ENCODE assay signal across 8 mouse cellular contexts in genomic region chr10:115383644-115384220, GRCm38 (mm10). TPM values are rescaled to one million over a fixed set of nuclear protein-coding genes. Genes with fewer than 3 reads are reported as not detected.
DNase-seq lines count a peak whose midpoint lies in the region; ATAC-seq and TF ChIP-seq lines count a peak whose summit lies in the region.

No protein-coding gene starts in this region.

- intact Hi-C loops in gastrocnemius, postnatal 14 days (cut with DNase I; ENCODE audit: low total_unique reads) = loop anchor here (10.0 kb wide), 1 partner anchor 59 kb away; no protein-coding TSS in a partner anchor

- no peaks in the 10 kb centered on the region for H3K9me3 ChIP-seq in hindbrain, embryonic 13.5 days
- H3K9me3 ChIP-seq in midbrain, embryonic 13.5 days = no peaks in the 10 kb centered on the region

- no peaks in the 10 kb centered on the region for H3K27me3 ChIP-seq in hindbrain, embryonic 13.5 days
- H3K27me3 ChIP-seq in midbrain, embryonic 13.5 days = no peaks in the 10 kb centered on the region

- H3K4me3 ChIP-seq in layer of hippocampus, adult 2 months = peak overlapping the region; percentile 85
- peak overlapping the region; percentile 92 for H3K4me3 ChIP-seq in hindbrain, embryonic 13.5 days
- H3K4me3 ChIP-seq in midbrain, embryonic 13.5 days (replicated peaks) = peak overlapping the region; percentile 78

- H3K27ac ChIP-seq in layer of hippocampus, adult 2 months = peak overlapping the region; percentile 97
- H3K27ac ChIP-seq in hindbrain, embryonic 13.5 days = peak overlapping the region; percentile 98
- H3K27ac ChIP-seq in midbrain, embryonic 13.5 days = peak overlapping the region; percentile 99

- H3K36me3 ChIP-seq in hindbrain, embryonic 13.5 days = no peaks in the 10 kb centered on the region
- H3K36me3 ChIP-seq in midbrain, embryonic 13.5 days = no peaks in the 10 kb centered on the region

- under 1% methylated on average over 15 of the region's 15 CpGs for WGBS in hindbrain, embryonic 13.5 days
- 1% methylated on average over 15 of the region's 15 CpGs for WGBS in midbrain, embryonic 13.5 days

- ATAC-seq in hindbrain, embryonic 13.5 days (ENCODE audit: low FRiP score) = no peak
- no peak for ATAC-seq in midbrain, embryonic 13.5 days

- H3K4me2 ChIP-seq in hindbrain, embryonic 13.5 days = peak overlapping the region; percentile 60
- H3K4me2 ChIP-seq in midbrain, embryonic 13.5 days (replicated peaks) = peak overlapping the region; percentile 73

- peak overlapping the region; percentile 83 for H3K9ac ChIP-seq in hindbrain, embryonic 13.5 days
- peak overlapping the region; percentile 86 for H3K9ac ChIP-seq in midbrain, embryonic 13.5 days (replicated peaks)

- peaks cover 46% of the 10 kb centered on the region for H3K4me1 ChIP-seq in hindbrain, embryonic 13.5 days (replicated peaks)
- peaks cover 56% of the 10 kb centered on the region for H3K4me1 ChIP-seq in midbrain, embryonic 13.5 days (replicated peaks)

- DNase-seq in layer of hippocampus, adult 2 months (ENCODE audit: low spot score in 2 of 2) = no peak
- no peak for DNase-seq in layer of hippocampus, postnatal 25 days (ENCODE audit: extremely low spot score in 1 of 2, low spot score in 1 of 2)
- peak; percentile 25 for DNase-seq in c-Kit-negative CD71-positive TER-119-positive erythroid progenitor cells, embryonic 14.5 days (ENCODE audit: low read depth, low spot score)
- no peak for DNase-seq in gastrocnemius, postnatal 10 days
- no peak for DNase-seq in frontal cortex, postnatal 14 days (ENCODE audit: low spot score in 2 of 2)
- no peak for DNase-seq in gastrocnemius, postnatal 14 days

- no peak for TF ChIP-seq CTCF in layer of hippocampus, adult 2 months (conservative IDR thresholded peaks at IDR 0.05)

RNA-seq across cellular contexts. Expression of gene Thap2, which starts 0.5 kb away (rescaled TPM):
- 10 to 100 TPM; 15.3 to 15.5 TPM for total RNA-seq in layer of hippocampus, adult 2 months (2021)
- 10 to 100 TPM; 13.0 to 14.8 TPM for total RNA-seq in layer of hippocampus, postnatal 25 days (2021)
- polyA plus RNA-seq in hindbrain, embryonic 13.5 days (2015; fragmentation: Nextera tagmentation; extraction: Ambion mirVana) = 29.9 and 30.4 TPM in 2 replicates
- 30.2 and 36.1 TPM in 2 replicates for polyA plus RNA-seq in midbrain, embryonic 13.5 days (2015; fragmentation: Nextera tagmentation; extraction: Ambion mirVana)
- 1 to 10 TPM; 4.7 to 6.7 TPM for total RNA-seq in gastrocnemius, postnatal 10 days (2021)
- 1 to 10 TPM; 4.3 to 4.6 TPM for total RNA-seq in gastrocnemius, postnatal 14 days (2021)

RNA-seq across cellular contexts. Expression of gene Zfc3h1, which starts 1.0 kb away (rescaled TPM):
- 10 to 100 TPM; 51.9 to 54.9 TPM for total RNA-seq in layer of hippocampus, adult 2 months (2021)
- total RNA-seq in layer of hippocampus, postnatal 25 days (2021) = 10 to 100 TPM; 42.7 to 56.7 TPM
- 17.0 and 20.3 TPM in 2 replicates for polyA plus RNA-seq in hindbrain, embryonic 13.5 days (2015; fragmentation: Nextera tagmentation; extraction: Ambion mirVana)
- polyA plus RNA-seq in midbrain, embryonic 13.5 days (2015; fragmentation: Nextera tagmentation; extraction: Ambion mirVana) = 21.4 and 24.6 TPM in 2 replicates
- 10 to 100 TPM; 13.7 to 20.2 TPM for total RNA-seq in gastrocnemius, postnatal 10 days (2021)
- 10 to 100 TPM in 1 of 2 experiments, 1 to 10 TPM in 1; 9.8 to 11.4 TPM for total RNA-seq in gastrocnemius, postnatal 14 days (2021)

RNA-seq across cellular contexts. Expression of gene Tmem19, which starts 21.4 kb away (rescaled TPM):
- 10 to 100 TPM; 42.0 to 42.7 TPM for total RNA-seq in layer of hippocampus, adult 2 months (2021)
- 10 to 100 TPM; 43.4 to 46.8 TPM for total RNA-seq in layer of hippocampus, postnatal 25 days (2021)
- polyA plus RNA-seq in hindbrain, embryonic 13.5 days (2015; fragmentation: Nextera tagmentation; extraction: Ambion mirVana) = 38.9 and 39.4 TPM in 2 replicates
- polyA plus RNA-seq in midbrain, embryonic 13.5 days (2015; fragmentation: Nextera tagmentation; extraction: Ambion mirVana) = 41.9 and 43.4 TPM in 2 replicates
- 10 to 100 TPM; 12.3 to 12.7 TPM for total RNA-seq in gastrocnemius, postnatal 10 days (2021)
- 10 to 100 TPM; 11.6 to 14.2 TPM for total RNA-seq in gastrocnemius, postnatal 14 days (2021)
